Mouse (Mus musculus): ENCODE data around the gene Opcml. TPM values are rescaled to one million over a fixed set of nuclear protein-coding genes. Genes with fewer than 3 reads are reported as not detected.

Gene Opcml
- polyA plus RNA-seq, 1 experiment from 2014 or later: 10.1 TPM

DNA sequence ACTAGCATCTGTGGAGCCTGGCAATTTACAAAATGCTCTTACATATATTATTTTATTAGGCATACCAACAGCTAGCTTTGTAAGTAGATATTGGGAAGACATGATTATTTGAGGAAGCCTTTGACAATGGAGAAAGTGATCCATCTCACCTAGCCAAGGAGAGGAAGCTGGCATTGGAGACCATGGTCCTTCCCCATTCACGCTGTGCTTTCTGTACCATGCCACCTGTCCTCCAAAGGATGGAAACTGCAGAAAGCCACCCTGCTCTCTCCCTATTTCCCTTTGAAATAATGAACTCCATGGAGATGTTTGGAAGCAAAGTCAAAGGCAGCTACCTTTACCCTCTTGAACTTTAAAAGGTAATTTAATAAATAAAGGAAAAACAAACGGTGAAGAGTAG is 570.1 kb downstream of the Opcml start:
- no peaks in the 10 kb centered on the region for H3K27me3 ChIP-seq (ENCODE audit: control insufficient read depth, insufficient read depth, low read depth, low read length)
- H3K9me3 ChIP-seq (ENCODE audit: control insufficient read depth, low read length): no peaks in the 10 kb centered on the region
- H3K4me1 ChIP-seq (replicated peaks; ENCODE audit: control insufficient read depth, insufficient read depth, low read length): no peaks in the 10 kb centered on the region
- H3K4me3 ChIP-seq (ENCODE audit: low read length): no peak overlapping the region
- no peak overlapping the region for H3K4me2 ChIP-seq (ENCODE audit: low read depth, low read length)
- H3K9ac ChIP-seq (ENCODE audit: low read length): no peak overlapping the region
- no peaks in the 10 kb centered on the region for H3K36me3 ChIP-seq (ENCODE audit: control insufficient read depth, insufficient read depth, low read length)
- ATAC-seq (ENCODE audit: low read depth): no peak
- H3K27ac ChIP-seq (ENCODE audit: low read length): no peak overlapping the region
- 72% methylated on average over 2 of the region's 2 CpGs for WGBS

DNA sequence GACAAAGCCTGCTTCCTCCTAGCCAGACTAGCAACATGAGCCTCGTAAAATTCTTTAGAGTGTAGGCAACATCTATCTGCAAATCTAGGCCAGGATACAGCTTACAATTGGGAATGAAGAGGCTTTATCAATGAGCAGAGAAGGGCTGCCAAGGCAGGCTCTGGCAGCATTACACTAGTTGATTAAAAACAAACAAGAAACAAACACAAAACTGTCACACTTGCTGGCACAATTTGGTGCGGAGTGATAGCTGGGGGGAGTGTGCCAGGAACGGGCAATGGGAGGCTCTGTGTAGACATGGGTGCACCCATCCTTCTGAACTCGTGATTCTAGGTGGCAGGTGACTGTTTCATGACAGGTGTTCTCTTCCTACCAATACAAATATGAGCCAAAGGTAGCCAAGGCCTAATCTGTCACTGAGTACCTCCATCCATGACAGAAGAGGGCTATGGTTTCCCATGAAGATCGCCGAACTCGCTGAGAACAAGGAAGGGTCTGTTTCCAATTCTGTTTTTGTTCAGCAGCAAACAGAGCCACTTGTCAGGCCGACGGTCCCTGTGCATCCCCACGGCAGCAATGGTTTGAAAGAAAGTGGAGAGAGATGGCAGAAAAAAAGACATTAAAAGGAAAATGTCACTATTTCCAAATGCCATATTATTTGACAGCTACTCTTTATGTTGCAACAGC is 574.0 kb downstream of the Opcml start:
- Histone ChIP-seq H3K4me3 (ENCODE audit: low read length) (no peak overlapping the region), H3K4me1 (replicated peaks; ENCODE audit: control insufficient read depth, insufficient read depth, low read length) (no peaks in the 10 kb centered on the region), H3K27ac (ENCODE audit: low read length) (no peak overlapping the region), H3K9me3 (ENCODE audit: control insufficient read depth, low read length) (no peaks in the 10 kb centered on the region), H3K36me3 (ENCODE audit: control insufficient read depth, insufficient read depth, low read length) (no peaks in the 10 kb centered on the region), H3K9ac (ENCODE audit: low read length) (no peak overlapping the region), H3K27me3 (ENCODE audit: control insufficient read depth, insufficient read depth, low read depth, low read length) (no peaks in the 10 kb centered on the region), H3K4me2 (ENCODE audit: low read depth, low read length) (no peak overlapping the region)
- 69% methylated on average over 10 of the region's 10 CpGs for WGBS
- no peak for ATAC-seq (ENCODE audit: low read depth)

DNA sequence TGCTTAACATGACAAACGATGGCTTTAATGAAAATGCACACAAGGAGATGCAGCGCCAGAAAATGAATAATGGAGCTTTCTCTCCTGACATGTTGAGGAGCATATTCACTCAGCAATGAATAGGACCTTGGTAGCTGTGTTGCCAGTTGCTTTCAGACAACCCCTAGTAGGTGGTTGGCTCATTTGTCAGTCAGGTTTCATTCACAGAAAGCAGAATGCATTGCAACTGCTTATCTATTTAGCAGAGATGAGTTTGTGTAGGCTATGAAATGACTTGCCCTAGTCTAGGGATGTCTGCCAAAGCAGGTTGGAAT is 574.5 kb downstream of the Opcml start:
- Histone ChIP-seq H3K27ac (ENCODE audit: low read length) (no peak overlapping the region), H3K9ac (ENCODE audit: low read length) (no peak overlapping the region), H3K36me3 (ENCODE audit: control insufficient read depth, insufficient read depth, low read length) (no peaks in the 10 kb centered on the region), H3K4me3 (ENCODE audit: low read length) (no peak overlapping the region), H3K4me2 (ENCODE audit: low read depth, low read length) (no peak overlapping the region), H3K9me3 (ENCODE audit: control insufficient read depth, low read length) (no peaks in the 10 kb centered on the region), H3K27me3 (ENCODE audit: control insufficient read depth, insufficient read depth, low read depth, low read length) (no peaks in the 10 kb centered on the region), H3K4me1 (replicated peaks; ENCODE audit: control insufficient read depth, insufficient read depth, low read length) (no peaks in the 10 kb centered on the region)
- no peak for ATAC-seq (ENCODE audit: low read depth)
- WGBS: 85% methylated on average over 2 of the region's 2 CpGs

DNA sequence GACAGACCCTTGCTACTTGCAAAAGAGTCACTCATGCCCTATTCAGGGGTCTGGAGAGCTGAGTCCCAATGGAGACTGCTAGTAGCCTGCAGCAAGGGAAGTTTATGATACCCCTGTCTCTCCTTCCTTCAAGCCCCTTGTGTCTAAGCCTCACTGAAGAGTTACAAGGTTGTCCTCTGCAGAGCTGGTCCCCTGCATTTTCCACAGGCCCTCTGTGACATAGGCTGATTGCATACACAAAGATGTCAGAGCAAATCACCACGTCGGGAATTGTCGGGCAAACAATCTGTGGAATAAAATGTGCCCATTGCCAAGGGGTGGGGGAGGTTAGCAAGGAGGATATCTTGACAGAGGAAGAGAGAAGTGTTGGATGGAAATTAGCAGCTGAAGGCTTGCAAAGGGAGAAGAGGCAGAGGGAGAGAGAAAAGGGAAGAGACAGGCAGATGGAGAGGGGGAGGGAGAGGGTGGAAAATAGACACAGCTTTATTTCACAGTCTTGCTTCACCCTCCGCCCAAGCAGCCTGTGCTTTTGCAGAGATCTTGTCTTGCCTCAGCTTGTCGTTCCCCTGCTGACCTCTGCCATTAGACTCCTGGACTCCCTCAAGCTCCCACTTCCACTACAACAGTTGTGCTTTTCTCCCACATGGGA is 596.1 kb downstream of the Opcml start:
- peak overlapping the region; percentile 88 for H3K27ac ChIP-seq (ENCODE audit: low read length)

DNA sequence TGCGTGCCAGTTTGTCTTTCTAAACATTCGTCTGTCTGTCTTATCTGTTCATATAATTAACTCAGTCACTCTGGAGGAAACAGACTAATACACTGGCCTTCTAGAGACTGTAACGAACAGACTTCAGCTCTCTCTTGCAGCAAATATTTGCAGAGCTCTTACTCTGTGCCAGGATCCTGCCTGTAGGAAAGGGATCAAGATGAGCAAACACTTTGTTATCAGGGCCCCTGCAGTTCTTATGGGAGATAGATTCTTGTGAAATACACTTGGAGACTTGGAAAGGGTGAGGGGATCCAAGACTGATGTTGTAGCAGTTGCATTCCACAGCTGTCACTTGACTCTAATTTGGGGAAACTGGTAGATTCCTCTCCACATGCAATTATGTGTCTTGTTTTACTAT is 604.6 kb downstream of the Opcml start:
- peak; percentile 97 for ATAC-seq (ENCODE audit: low read depth)
- H3K9ac ChIP-seq (ENCODE audit: low read length): no peak overlapping the region
- H3K9me3 ChIP-seq (ENCODE audit: control insufficient read depth, low read length): no peaks in the 10 kb centered on the region
- H3K4me3 ChIP-seq (ENCODE audit: low read length): no peak overlapping the region
- WGBS: 0% methylated on average over 2 of the region's 3 CpGs
- no peaks in the 10 kb centered on the region; the same call in 1 of the 2 replicates for H3K4me1 ChIP-seq (replicated peaks; ENCODE audit: control insufficient read depth, insufficient read depth, low read length)
- no peak overlapping the region for H3K4me2 ChIP-seq (ENCODE audit: low read depth, low read length)
- no peaks in the 10 kb centered on the region for H3K27me3 ChIP-seq (ENCODE audit: control insufficient read depth, insufficient read depth, low read depth, low read length)
- H3K27ac ChIP-seq (ENCODE audit: low read length): no peak overlapping the region
- no peaks in the 10 kb centered on the region for H3K36me3 ChIP-seq (ENCODE audit: control insufficient read depth, insufficient read depth, low read length)

More for the DNA sequence above, 596.1 kb downstream of the Opcml start:
- no peak overlapping the region for H3K4me3 ChIP-seq (ENCODE audit: low read length)
- peaks cover 2% of the 10 kb centered on the region; the same call in 1 of the 2 replicates for H3K4me1 ChIP-seq (replicated peaks; ENCODE audit: control insufficient read depth, insufficient read depth, low read length)
- no peaks in the 10 kb centered on the region for H3K27me3 ChIP-seq (ENCODE audit: control insufficient read depth, insufficient read depth, low read depth, low read length)
- no peak overlapping the region for H3K9ac ChIP-seq (ENCODE audit: low read length)
- H3K36me3 ChIP-seq (ENCODE audit: control insufficient read depth, insufficient read depth, low read length): no peaks in the 10 kb centered on the region
- ATAC-seq (ENCODE audit: low read depth): peak; percentile 88
- 28% methylated on average over 5 of the region's 5 CpGs for WGBS
- no peaks in the 10 kb centered on the region for H3K9me3 ChIP-seq (ENCODE audit: control insufficient read depth, low read length)
- no peak overlapping the region for H3K4me2 ChIP-seq (ENCODE audit: low read depth, low read length)

DNA sequence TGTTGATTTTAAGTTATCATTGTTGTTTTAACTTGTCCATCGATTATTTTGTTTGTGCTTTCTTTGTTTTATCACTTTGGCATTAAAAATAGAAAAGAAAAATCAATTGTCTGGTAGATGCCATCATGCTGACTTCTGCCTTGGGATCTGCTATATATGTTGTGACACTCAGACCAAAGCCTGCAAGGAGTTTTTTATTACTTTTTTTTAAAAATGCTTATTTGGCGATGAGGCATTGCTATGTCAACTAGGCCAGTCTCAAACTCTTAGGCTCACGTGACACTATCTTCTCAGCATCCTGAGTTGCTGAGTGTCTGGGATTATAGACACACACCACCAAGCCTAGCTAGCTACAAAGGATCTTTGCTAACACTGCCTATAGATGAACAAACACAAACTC is 605.1 kb downstream of the Opcml start:
- peak; percentile 87 for ATAC-seq (ENCODE audit: low read depth)
- Histone ChIP-seq H3K9me3 (ENCODE audit: control insufficient read depth, low read length) (no peaks in the 10 kb centered on the region), H3K4me1 (replicated peaks; ENCODE audit: control insufficient read depth, insufficient read depth, low read length) (no peaks in the 10 kb centered on the region; the same call in 1 of the 2 replicates), H3K27me3 (ENCODE audit: control insufficient read depth, insufficient read depth, low read depth, low read length) (no peaks in the 10 kb centered on the region), H3K9ac (ENCODE audit: low read length) (no peak overlapping the region), H3K4me3 (ENCODE audit: low read length) (no peak overlapping the region), H3K27ac (ENCODE audit: low read length) (peak overlapping the region; percentile 84), H3K4me2 (ENCODE audit: low read depth, low read length) (no peak overlapping the region), H3K36me3 (ENCODE audit: control insufficient read depth, insufficient read depth, low read length) (no peaks in the 10 kb centered on the region)
- WGBS: 29% methylated on average over 3 of the region's 3 CpGs

DNA sequence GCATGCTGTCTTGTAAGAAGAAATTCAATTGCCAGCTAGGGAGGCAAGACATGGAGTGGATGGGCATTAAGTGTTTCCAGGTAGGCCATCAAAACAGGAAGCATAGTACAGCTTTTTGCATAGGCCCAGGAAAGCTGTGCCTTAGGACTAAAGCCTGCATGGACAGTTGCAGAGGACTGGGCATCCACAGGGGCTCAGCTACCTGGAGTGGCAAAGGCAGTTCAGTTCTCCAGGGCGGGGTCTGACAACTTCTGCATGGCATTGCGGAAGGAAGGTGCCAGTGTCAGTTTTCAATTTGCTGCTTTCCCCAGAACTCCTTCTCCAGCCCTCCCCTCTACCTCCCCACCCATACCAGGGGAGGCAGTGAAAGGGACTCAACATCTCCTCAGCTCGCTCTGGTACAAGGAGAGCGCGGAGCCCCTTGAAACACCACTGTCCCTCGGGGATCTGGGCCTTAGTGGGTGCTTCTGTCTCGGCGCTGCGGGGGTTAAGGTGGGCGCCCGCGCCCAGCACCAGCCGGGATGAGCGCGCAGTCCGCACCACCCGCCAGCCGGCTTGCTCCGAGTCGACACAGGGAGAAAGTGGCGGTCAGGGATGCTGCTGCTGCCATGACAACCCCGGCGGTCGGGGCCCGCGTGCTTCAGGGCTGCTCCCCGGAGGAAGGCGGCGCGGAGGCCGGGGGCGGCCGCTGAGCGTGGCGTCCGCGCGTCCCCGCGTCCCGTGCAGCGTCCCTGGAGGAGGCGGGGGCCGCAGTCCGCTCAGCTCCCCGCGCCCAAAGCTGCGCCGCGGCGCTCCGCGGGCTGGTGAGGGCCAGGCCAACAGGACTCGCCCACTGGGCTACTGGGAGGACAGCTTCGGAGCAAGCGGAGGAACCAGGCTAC is 612.4 kb downstream of the Opcml start:
- Histone ChIP-seq H3K27me3 (ENCODE audit: control insufficient read depth, insufficient read depth, low read depth, low read length) (peaks cover 13% of the 10 kb centered on the region), H3K4me3 (ENCODE audit: low read length) (peak overlapping the region; percentile 57), H3K4me1 (replicated peaks; ENCODE audit: control insufficient read depth, insufficient read depth, low read length) (no peaks in the 10 kb centered on the region), H3K27ac (ENCODE audit: low read length) (no peak overlapping the region), H3K36me3 (ENCODE audit: control insufficient read depth, insufficient read depth, low read length) (no peaks in the 10 kb centered on the region), H3K9me3 (ENCODE audit: control insufficient read depth, low read length) (no peaks in the 10 kb centered on the region), H3K4me2 (ENCODE audit: low read depth, low read length) (peak overlapping the region; percentile 94), H3K9ac (ENCODE audit: low read length) (peak overlapping the region; percentile 71)
- peak; percentile 76 for ATAC-seq (ENCODE audit: low read depth)
- WGBS: 2% methylated on average over 47 of the region's 56 CpGs

DNA sequence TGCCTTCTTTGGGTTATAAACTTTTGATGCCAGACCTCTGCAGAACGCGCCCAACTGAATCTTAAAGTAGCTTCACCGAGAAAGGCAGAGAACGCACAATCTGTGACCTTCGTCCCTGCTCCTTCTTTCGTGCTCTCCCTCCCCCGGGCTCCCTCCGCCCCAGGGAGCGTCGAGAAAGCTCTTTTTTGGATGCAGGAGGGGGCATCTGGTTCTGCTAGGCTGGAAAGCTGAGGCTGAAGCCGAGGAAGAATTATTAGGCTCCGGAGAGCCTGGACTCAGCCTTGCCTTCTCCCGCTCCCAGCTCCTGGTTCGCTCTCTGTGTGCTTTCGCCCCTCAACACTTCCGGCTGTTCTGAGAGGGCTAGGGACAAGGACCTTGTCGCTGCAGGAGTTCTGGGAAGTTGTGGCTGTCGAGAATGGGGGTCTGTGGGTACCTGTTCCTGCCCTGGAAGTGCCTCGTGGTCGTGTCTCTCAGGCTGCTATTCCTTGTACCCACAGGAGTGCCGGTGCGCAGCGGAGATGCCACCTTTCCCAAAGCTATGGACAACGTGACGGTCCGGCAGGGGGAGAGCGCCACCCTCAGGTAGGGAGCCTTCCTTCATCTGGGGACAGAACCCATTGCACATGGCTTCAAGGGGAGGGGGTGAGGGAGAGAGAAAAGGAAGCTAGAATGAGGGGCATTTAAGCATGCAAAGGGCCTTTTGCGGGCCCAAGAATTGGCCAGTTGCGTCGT is 613.4 kb downstream of the Opcml start:
- H3K27ac ChIP-seq (ENCODE audit: low read length): peak overlapping the region; percentile 72
- WGBS: 4% methylated on average over 30 of the region's 30 CpGs
- peak overlapping the region; percentile 94 for H3K4me2 ChIP-seq (ENCODE audit: low read depth, low read length)
- H3K4me3 ChIP-seq (ENCODE audit: low read length): peak overlapping the region; percentile 57
- peak; percentile 78 for ATAC-seq (ENCODE audit: low read depth)
- peaks cover 13% of the 10 kb centered on the region for H3K27me3 ChIP-seq (ENCODE audit: control insufficient read depth, insufficient read depth, low read depth, low read length)
- H3K9me3 ChIP-seq (ENCODE audit: control insufficient read depth, low read length): no peaks in the 10 kb centered on the region
- no peaks in the 10 kb centered on the region for H3K4me1 ChIP-seq (replicated peaks; ENCODE audit: control insufficient read depth, insufficient read depth, low read length)
- H3K36me3 ChIP-seq (ENCODE audit: control insufficient read depth, insufficient read depth, low read length): no peaks in the 10 kb centered on the region
- H3K9ac ChIP-seq (ENCODE audit: low read length): peak overlapping the region; percentile 71

Data from lung, embryonic 16.5 days (tissue).